Mouse (Mus musculus): ENCODE data around the gene Trnp1. TPM values are rescaled to one million over a fixed set of nuclear protein-coding genes. Genes with fewer than 3 reads are reported as not detected.
A peak's percentile ranks its signal among the peaks of the same experiment; 100 is the strongest.

Gene Trnp1
- polyA plus RNA-seq, 1 experiment from 2014 or later = 1.3 TPM

DNA sequence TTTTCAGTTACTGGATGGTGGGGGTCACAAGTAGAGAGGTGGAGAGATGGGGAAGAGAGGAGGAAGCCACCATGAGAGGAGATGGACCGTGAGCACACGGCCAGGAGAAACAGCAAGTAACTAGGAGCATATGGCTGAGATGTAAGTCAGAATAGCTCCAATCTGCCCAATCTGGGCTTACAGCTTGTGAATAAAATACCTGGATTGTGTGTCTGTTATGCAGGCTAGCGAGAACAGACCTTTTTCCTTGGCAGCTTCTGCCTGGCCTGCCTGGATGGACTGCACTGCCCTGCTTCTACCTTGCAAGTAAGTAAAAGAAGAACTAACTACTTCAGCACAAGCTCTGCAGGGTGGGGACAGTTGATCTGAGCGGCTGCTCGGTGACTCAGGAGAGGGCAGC is 12.7 kb upstream of the Trnp1 start:
- no peak for ATAC-seq (replicated peaks; ENCODE audit: insufficient number of reproducible peaks, insufficient read depth, low FRiP score, low read depth)
- Histone ChIP-seq H3K4me3 (no peak overlapping the region), H3K27ac (no peak overlapping the region), H3K9ac (no peak overlapping the region), H3K4me1 (replicated peaks) (no peaks in the 10 kb centered on the region), H3K9me3 (replicated peaks) (no peaks in the 10 kb centered on the region), H3K4me2 (no peak overlapping the region), H3K27me3 (peaks cover 16% of the 10 kb centered on the region), H3K36me3 (no peaks in the 10 kb centered on the region)
- 70% methylated on average over 5 of the region's 5 CpGs for WGBS

DNA sequence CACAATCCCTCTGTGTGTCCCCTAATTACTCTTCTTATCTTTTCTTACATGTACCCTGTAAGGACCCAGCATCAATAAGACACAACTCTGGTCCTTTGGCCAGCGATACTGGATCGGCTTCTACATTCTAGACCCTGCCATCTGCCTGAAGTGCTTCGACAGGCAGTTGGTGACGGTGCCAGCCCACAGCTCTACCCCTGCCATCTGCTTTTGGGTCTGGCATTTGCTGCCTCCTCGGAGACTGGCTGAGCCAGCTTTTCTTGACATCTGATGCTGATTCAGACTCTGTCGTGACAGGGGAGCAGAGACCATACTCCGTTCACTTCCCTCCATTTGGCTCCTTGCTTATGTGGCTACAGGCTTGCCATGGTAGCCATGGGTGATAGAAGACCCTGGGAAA is 10.6 kb upstream of the Trnp1 start:
- Histone ChIP-seq H3K9me3 (replicated peaks) (no peaks in the 10 kb centered on the region), H3K36me3 (no peaks in the 10 kb centered on the region), H3K9ac (no peak overlapping the region), H3K27ac (no peak overlapping the region), H3K4me2 (no peak overlapping the region), H3K27me3 (peaks cover 34% of the 10 kb centered on the region), H3K4me1 (replicated peaks) (no peaks in the 10 kb centered on the region), H3K4me3 (no peak overlapping the region)
- no peak for ATAC-seq (replicated peaks; ENCODE audit: insufficient number of reproducible peaks, insufficient read depth, low FRiP score, low read depth)
- WGBS = 83% methylated on average over 7 of the region's 7 CpGs

DNA sequence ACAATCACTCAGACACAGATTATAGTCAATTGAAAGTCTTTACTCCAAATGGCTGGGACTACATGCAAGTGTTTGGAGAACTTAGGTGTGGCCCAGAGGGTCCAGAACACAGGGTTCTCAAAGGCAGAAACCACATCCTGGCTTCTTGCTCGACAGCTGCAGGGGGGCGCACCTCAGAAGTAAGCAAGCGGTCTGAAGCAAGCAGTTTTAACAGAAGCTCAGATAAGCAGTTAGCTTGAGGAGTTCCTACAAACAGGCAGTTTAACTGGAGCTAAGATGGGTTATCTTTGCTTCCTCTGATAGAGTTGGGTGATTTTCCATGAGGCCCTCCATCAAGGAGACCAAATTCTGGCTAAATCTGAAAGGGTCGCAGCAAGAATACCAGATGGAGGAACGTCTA is 8.2 kb upstream of the Trnp1 start:
- H3K36me3 ChIP-seq = no peaks in the 10 kb centered on the region
- H3K27me3 ChIP-seq = peaks cover 57% of the 10 kb centered on the region
- 47% methylated on average over 5 of the region's 5 CpGs for WGBS
- H3K9me3 ChIP-seq (replicated peaks) = no peaks in the 10 kb centered on the region
- no peak overlapping the region for H3K4me3 ChIP-seq
- no peak overlapping the region for H3K27ac ChIP-seq
- no peak overlapping the region for H3K4me2 ChIP-seq
- no peak for ATAC-seq (replicated peaks; ENCODE audit: insufficient number of reproducible peaks, insufficient read depth, low FRiP score, low read depth)
- no peaks in the 10 kb centered on the region for H3K4me1 ChIP-seq (replicated peaks)
- no peak overlapping the region for H3K9ac ChIP-seq

DNA sequence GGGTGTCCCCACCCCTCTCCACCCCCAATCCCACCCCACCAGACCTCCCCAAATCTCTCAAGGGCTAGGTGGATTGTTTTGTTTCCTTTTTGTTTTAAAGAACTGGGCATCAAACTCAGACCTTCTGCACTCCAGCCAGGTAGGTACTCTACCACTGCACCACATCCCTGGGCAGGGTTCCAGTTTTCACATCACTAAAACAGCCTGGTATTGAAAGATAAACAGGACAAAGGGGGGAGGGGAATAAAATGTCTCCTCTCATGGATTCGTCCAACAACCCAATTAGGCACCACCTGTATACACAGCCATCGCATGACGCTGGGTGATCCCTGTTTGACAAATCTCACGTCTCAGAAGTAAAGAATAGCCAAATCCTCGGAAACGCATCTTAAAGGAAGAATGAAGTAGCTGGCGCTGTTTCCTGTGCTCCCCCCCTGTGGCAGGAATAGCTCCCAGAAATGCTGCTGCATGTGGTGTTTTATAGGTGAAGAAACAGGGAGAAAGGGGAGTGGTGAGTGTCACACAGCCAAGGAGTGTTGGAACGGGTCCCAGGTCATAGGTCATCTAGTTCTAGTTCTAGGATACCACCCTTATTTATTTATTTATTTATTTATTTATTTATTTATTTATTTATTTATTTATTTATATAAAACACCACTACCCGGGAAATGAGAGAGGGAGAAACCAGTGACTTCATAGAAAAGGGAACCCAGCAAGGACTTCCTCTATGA is 6.6 kb upstream of the Trnp1 start:
- Histone ChIP-seq H3K9ac (no peak overlapping the region), H3K9me3 (replicated peaks) (no peaks in the 10 kb centered on the region), H3K4me3 (no peak overlapping the region), H3K4me2 (no peak overlapping the region), H3K27me3 (peaks cover 73% of the 10 kb centered on the region), H3K27ac (no peak overlapping the region), H3K36me3 (no peaks in the 10 kb centered on the region), H3K4me1 (replicated peaks) (no peaks in the 10 kb centered on the region)
- 62% methylated on average over 9 of the region's 9 CpGs for whole genome bisulfite sequencing
- no peak for ATAC-seq (replicated peaks; ENCODE audit: insufficient number of reproducible peaks, insufficient read depth, low FRiP score, low read depth)

DNA sequence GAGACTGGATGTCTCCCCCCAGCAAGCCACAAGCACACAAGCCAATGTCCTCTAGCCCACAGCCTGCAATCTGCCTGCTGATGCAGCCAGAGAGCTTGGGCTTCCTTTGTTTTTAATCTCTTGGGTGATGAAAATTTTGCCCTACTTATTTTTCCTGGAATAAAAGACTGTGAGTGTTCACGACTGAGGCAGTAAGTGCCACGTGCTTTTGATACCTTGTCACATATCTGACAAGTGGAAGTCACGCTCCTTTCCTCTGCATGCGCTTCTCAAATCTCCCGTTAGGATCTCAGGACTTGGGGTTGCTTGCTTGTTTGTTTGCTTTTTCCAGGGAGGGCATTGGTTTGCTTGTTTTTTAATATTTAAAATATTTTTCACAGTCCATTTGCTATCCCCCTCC is 6.0 kb upstream of the Trnp1 start:
- Histone ChIP-seq H3K9ac (no peak overlapping the region), H3K27me3 (peaks cover 79% of the 10 kb centered on the region), H3K4me3 (no peak overlapping the region), H3K9me3 (replicated peaks) (no peaks in the 10 kb centered on the region), H3K4me2 (no peak overlapping the region), H3K36me3 (no peaks in the 10 kb centered on the region), H3K27ac (no peak overlapping the region), H3K4me1 (replicated peaks) (no peaks in the 10 kb centered on the region)
- ATAC-seq (replicated peaks; ENCODE audit: insufficient number of reproducible peaks, insufficient read depth, low FRiP score, low read depth) = no peak
- WGBS = 41% methylated on average over 5 of the region's 5 CpGs

DNA sequence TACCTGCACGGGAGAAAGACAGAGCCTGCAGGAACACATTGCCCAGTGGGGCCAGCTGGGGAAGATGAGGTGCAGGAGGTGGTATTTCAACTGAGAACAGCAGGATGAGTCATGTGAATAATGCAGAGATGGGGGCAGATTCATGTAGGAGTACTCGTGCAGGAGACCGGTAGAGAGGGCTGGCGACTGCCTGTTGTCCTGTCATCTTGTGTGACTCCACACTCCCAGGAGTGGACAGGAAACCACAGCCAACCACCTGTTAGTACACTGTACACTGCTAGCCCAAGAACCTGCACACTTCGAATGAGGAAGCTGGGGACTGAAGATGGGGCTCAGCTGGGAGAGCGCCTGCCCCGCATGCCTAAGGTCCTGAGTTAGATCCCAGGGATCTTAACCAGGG is 3.2 kb upstream of the Trnp1 start:
- Histone ChIP-seq H3K4me3 (no peak overlapping the region), H3K9me3 (replicated peaks) (no peaks in the 10 kb centered on the region), H3K4me2 (no peak overlapping the region), H3K36me3 (no peaks in the 10 kb centered on the region), H3K4me1 (replicated peaks) (peaks cover 20% of the 10 kb centered on the region), H3K9ac (no peak overlapping the region), H3K27me3 (peaks cover 95% of the 10 kb centered on the region), H3K27ac (no peak overlapping the region)
- ATAC-seq (replicated peaks; ENCODE audit: insufficient number of reproducible peaks, insufficient read depth, low FRiP score, low read depth) = no peak
- WGBS = 55% methylated on average over 7 of the region's 7 CpGs

DNA sequence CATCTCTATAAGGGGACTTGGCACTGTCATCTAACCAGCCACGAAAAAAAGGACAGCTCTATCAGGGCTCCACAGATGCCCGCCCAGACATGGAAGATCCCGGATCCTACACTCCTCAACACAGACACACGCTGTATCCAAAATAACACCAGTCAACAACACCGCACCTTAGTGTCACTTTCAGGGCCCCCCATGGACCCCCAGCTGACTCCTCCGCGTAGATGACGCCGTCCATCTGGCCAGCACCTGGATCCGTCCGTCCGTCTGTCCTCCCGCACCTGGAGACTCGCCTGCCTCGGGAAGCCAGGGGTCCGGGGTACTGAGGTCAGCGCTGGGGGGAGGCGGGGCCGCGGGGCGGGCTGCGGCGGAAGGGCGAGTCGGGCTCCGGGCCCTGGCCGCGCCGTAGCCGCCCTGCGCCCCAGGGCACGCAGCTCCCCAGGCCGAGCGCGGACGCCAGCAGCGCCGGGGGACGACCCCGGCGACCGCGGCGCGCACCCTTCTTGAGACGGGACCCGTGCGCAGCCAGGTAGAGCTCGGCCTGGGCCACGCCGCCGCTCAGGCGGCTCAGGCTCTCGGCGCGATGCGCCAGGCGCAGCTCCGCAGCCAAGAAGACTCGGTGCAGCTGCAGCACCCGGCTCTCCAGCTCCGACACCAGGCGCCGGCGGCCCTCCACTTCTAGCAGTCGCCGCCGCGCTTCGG is 740 bp downstream of the Trnp1 start:
- peaks cover 26% of the 10 kb centered on the region for H3K4me1 ChIP-seq (replicated peaks)
- H3K36me3 ChIP-seq = no peaks in the 10 kb centered on the region
- H3K27ac ChIP-seq = no peak overlapping the region
- H3K4me3 ChIP-seq = peak overlapping the region; percentile 64
- H3K9me3 ChIP-seq (replicated peaks) = no peaks in the 10 kb centered on the region
- H3K4me2 ChIP-seq = peak overlapping the region; percentile 100
- peak overlapping the region; percentile 58 for H3K9ac ChIP-seq
- ATAC-seq (replicated peaks; ENCODE audit: insufficient number of reproducible peaks, insufficient read depth, low FRiP score, low read depth) = peak; percentile 33
- peaks cover 81% of the 10 kb centered on the region for H3K27me3 ChIP-seq
- WGBS = under 1% methylated on average over 62 of the region's 70 CpGs

DNA sequence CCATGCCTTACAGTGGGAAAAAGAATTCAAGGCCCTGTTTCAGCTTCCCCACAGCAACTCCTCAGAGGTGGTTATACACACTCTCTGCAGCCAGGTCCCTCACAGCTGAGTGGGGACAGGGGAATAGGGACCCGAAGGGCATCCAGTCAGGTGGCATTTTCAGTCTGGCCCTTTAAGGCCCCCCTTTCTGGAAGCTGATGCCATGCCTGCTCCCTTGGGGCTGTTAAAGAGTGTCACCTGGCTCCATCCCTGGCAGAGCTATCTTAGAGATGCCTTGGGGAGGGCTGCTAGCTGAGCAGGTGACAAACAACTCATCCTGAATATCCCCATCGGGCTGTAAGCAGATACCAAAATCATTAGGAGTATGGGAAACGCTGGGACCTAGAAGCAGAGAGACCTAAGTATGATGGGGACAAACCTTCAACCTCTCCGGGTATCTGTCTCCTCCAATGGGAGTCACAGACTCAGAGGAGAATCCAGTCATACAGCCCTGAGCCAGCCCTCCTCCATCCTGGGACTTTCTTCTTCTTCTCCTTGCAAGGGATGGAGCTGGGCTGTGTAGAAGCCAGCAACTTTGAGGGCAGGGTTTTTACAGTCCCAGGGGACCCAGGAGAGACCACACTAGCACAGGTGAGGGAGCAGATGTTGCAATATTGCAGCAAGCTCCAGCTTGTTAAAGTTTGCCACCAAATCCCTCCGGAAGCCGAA is 1.5 kb downstream of the Trnp1 start:
- no peak for ATAC-seq (replicated peaks; ENCODE audit: insufficient number of reproducible peaks, insufficient read depth, low FRiP score, low read depth)
- 34% methylated on average over 6 of the region's 6 CpGs for WGBS
- Histone ChIP-seq H3K27ac (no peak overlapping the region), H3K9me3 (replicated peaks) (no peaks in the 10 kb centered on the region), H3K4me1 (replicated peaks) (peaks cover 30% of the 10 kb centered on the region), H3K27me3 (peaks cover 74% of the 10 kb centered on the region), H3K4me3 (peak overlapping the region; percentile 64), H3K36me3 (no peaks in the 10 kb centered on the region), H3K4me2 (peak overlapping the region; percentile 100), H3K9ac (no peak overlapping the region)

DNA sequence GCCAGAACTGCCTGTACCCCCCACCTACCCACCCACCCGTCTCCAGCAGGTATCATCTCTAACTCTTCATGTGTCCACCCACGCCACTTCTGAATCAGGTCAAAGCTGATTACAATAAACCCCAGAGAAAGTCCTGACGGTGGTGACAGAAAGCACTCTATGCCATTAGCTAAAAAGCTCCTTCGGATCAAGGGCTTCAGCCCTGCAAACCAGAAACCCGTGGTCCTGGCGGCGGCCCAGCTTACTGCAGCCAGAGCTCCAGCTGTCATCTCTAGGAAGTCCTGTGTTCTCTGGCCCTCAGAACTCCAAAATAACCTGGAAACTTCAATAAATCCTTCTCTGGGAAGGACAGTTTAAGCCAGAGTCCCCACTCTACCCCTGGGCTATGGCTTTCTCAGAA is 2.6 kb downstream of the Trnp1 start:
- WGBS = 28% methylated on average over 7 of the region's 7 CpGs
- Histone ChIP-seq H3K4me3 (no peak overlapping the region), H3K4me2 (no peak overlapping the region), H3K9me3 (replicated peaks) (no peaks in the 10 kb centered on the region), H3K36me3 (no peaks in the 10 kb centered on the region), H3K27ac (no peak overlapping the region), H3K9ac (no peak overlapping the region), H3K27me3 (peaks cover 62% of the 10 kb centered on the region), H3K4me1 (replicated peaks) (peaks cover 41% of the 10 kb centered on the region)
- ATAC-seq (replicated peaks; ENCODE audit: insufficient number of reproducible peaks, insufficient read depth, low FRiP score, low read depth) = no peak

DNA sequence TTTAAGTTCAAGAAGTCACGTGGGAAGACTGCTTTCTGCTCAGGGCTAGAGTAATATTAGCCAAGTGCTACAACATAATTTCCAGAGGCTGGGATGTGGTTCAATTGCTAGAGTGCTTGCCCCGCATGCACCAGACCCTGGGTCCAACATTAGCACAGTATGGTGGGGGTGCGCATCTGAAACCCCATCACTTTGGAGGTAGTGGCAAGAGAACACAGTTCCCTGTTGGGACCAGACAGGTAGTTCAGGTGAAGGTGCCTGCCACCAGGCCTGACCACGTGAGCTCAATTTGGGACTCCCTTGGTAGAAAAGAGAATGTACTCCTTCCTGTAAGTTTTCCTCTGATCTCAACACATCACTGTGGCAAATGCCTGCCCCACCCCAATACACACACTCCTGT is 3.5 kb downstream of the Trnp1 start:
- no peak for ATAC-seq (replicated peaks; ENCODE audit: insufficient number of reproducible peaks, insufficient read depth, low FRiP score, low read depth)
- no peak overlapping the region for H3K4me3 ChIP-seq
- WGBS = 58% methylated on average over 4 of the region's 4 CpGs
- H3K27ac ChIP-seq = no peak overlapping the region
- no peaks in the 10 kb centered on the region for H3K9me3 ChIP-seq (replicated peaks)
- H3K27me3 ChIP-seq = peaks cover 54% of the 10 kb centered on the region
- H3K9ac ChIP-seq = 0 out of 2 replicates have a peak overlapping the region, but pooled peaks have one; percentile 4
- peak overlapping the region; percentile 70 for H3K4me2 ChIP-seq
- no peaks in the 10 kb centered on the region for H3K36me3 ChIP-seq
- H3K4me1 ChIP-seq (replicated peaks) = peaks cover 42% of the 10 kb centered on the region

DNA sequence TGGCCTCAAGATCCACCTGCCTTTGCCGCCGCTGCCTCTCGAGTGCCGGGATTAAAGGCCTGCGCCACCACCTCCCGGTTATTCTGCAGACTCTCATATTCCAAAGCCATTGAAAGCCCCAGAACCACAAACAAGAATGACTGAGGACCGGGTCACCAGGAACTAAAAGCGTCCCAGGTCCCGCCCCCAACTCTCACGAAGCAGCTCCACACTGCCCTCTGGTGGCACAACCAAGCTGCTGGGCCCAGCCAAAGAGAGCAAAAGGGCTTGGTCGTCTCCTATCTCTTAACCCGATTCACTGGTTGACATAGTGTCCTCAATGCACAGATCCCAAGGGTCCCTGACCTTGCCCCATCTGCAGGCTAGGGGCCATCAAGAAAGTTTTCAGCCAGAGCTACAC is 3.9 kb downstream of the Trnp1 start:
- peak; percentile 50 for ATAC-seq (replicated peaks; ENCODE audit: insufficient number of reproducible peaks, insufficient read depth, low FRiP score, low read depth)
- H3K36me3 ChIP-seq = no peaks in the 10 kb centered on the region
- WGBS = 0% methylated on average over 12 of the region's 12 CpGs
- peak overlapping the region; percentile 42; the same call in 1 of the 2 replicates for H3K9ac ChIP-seq
- peak overlapping the region; percentile 41 for H3K4me3 ChIP-seq
- H3K4me2 ChIP-seq = peak overlapping the region; percentile 70
- H3K4me1 ChIP-seq (replicated peaks) = peaks cover 47% of the 10 kb centered on the region
- peaks cover 49% of the 10 kb centered on the region for H3K27me3 ChIP-seq
- H3K9me3 ChIP-seq (replicated peaks) = no peaks in the 10 kb centered on the region
- peak overlapping the region; percentile 39 for H3K27ac ChIP-seq

Data from heart, embryonic 15.5 days (tissue).